Mouse (Mus musculus) embryo, embryonic 10.5 days (tissue): ENCODE results near the gene Ptpn18.
A peak's percentile ranks its signal among the peaks of the same experiment; 100 is the strongest.
"Not testable (repeated sequence)": the region's sequence is repeated elsewhere in the genome, so short reads cannot be mapped to it uniquely, and the experiment has no call there.

Experiments used
- DNase-seq: peaks from one replicate; pipeline ENCODE4 v3.0.0-alpha.2; 2015; ENCODE audit warnings: low spot score

Ptpn18 gene

DNA sequence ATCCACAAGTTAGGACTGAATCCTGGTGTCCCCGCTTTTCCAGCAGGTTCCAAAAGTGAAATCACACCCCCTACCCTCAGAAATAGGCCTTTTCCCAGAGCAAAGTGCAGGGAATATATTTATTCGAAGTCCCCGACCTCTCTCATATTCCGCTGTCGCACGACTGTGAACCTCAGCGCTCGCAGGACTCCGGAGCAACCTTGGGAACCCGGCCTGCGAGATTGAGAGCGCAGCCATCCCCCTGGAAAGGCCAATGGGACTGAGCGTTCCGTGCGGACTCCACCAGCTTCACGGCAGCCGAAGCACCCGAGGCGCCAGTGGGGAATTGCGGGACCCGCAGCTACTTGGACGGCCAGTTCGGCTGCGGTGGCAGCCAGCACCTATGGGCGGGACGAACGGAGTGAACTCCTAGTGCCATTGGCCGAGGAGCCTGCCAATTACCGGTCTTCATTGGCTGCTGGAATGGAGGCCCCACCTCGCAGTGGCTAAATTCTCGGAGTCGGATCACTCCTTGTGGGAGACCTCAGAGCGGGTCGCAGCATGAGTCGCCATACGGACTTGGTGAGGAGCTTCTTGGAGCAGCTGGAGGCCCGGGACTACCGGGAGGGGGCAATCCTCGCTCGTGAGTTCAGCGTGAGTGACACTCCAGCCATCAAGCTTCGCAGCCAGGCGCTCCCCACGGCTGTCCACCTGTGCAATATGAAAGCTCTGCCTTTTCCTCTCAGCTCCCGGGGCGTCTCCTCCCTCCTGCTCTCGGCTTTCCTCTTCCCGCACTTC lies at the start of gene Ptpn18:
TSS of gene Ptpn18 (plus strand) at position 479 of the 777 bp plus-strand sequence.
- DNase-seq, result peak; percentile 95

DNA sequence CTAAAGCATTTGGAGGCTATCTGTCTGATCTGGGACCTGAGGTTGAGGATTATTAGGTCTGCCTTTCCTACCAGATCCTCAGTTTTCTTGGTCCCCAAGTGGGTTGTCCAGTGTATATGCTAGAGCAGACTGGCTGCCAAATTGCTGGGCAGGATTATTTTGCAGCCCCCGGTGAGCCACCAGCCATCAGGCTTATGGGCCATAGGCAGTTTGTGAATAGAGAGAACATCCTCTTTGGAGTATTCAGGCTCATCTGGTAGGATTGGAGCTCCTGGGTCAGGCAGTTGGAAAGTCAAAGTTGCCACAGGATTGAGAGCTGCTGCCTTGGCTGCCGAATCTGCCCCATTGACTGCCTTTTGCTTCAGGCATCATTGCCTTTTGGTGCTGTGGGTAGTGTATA lies 31.1 kb upstream of the Ptpn18 start:
- DNase-seq, result no peak

DNA sequence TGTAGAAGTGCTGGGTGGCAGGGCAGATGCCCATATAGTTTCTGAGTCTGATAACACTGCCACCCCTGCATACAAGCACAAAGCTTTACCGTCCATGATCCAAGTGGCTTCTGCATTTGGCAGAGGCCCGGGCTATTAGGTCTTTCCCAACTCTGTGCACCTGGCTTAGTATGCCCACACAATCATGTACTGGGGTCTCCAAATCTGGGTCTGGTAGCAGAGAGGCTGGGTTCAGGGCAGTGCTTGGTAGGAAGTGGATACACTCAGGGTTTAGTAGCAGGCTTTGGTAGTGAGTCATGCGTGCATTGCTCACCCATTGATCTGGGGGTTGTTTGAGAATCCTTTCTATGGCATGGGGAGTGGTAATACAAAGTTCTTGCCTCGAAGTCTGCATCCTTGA lies 30.3 kb upstream of the Ptpn18 start:
- no peak for DNase-seq

DNA sequence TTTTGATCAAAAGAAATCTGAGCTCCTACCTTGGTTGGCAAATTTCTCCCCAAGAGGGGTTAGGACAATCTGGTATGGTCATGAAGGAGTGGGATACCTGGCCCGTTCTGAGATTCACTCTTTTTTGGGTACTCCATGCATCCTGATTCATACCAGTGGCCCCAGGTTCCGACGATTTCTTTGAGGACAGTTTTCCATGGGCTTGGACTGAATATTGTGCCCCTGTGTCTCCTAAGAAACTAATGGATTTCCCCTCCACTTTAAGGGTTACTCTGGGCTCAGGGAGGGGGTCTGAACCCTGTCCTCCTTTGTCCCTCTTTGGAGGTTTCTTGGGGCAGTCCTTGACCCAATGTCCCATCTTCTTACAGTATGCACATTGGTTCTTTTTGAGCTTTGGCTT lies 28.6 kb upstream of the Ptpn18 start:
- no peak for DNase-seq

DNA sequence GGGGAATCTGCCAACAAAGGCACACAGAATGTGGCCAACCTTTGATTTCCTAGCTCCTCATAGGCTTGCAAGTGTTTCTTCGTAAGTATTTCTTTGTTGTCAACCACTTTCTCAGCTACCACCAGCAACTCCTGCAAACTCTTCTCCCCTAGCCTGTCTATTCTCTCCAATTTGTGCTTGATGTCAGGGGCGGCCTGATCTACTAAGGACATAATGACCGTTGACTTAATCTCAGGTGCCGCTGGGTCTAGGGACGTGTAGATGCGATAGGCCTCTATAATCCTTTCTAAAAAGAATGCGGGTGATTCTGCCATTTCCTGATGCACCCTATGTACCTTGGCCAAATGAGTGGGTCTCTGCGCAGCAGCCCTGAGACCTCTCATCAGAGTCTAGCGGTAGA lies 28.1 kb upstream of the Ptpn18 start:
- no peak for DNase-seq

DNA sequence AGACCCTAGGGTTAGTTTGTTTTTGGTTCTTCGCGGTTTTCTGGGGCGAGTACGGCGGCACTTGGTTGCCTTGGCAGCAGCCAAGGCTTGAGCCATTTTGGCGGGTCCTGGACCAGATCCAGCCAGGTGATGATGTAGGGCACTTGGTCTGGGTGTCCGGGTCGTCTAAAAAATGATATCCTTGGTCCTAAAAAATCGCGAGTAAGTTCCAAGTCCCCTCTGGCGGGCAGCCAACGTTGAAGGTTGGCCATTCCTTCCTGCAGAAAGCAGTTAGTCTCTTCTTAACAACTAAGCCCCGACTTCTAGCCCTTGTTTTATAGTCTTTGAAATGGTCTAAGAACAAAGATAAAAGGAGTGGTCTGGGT lies 27.2 kb upstream of the Ptpn18 start:
- DNase-seq, result no peak

DNA sequence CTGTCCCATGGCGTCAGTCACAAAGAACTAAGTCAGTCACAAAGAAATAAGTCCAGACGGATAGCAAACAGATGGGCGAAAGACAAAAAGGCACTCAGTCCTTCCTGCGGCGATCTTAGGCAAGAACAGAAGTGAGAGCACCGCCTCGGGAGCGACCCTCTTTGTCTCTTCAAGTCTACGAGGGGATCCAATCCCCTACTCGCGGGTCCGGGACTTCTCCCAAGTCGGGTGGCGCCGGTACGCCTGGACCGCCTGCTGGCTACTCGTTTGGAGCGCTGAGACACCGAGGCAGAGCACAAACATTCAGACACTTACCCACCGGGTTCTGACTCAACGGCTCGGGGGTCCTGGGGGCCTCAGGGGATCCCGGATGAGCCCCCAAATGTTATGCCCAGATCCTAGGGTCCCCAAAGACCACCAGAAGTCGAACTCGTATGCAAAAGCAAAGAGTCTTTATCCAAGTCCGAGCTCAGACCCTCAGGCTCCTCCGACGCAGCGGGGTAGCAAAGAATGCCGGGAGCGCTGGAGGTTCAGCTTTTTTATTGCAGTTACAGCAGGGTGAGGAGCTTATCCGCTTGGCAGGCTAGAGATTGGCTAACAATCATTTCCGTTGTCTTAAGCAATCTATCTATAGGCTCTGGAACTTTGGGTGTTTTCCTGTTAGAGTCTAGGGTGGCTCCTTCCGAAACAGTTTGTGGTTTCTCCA lies 26.6 kb upstream of the Ptpn18 start:
- DNase-seq, result peak; percentile 74

DNA sequence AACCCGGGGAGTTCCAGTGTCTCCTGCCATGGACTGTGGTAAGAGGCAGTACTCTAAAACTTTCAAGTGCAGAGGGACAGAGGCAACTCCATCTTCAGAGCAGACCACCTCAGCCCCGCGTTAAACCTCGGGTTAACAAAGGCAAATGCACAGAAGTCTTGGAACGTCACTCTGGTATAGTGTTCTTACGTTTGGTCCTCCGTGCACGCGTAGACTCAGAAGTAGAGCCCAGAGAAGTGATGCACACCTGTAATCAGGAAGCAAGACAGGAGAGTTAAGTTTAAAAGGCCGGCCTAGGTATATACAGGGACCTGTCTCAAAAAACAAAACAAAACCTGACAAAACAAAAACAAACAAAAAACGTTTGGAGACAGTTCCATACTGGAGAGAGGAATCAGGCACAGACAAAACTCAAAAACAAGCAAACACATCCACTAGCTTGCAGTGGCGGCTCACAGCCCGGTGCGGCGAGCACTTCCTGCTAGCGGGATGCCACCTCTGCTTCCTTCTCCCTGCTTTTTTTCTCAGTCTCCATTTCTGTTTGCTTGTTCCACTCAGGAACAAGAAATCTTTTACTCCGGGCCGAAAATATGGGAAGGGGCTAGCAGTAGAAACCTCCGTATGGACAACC lies 25.6 kb upstream of the Ptpn18 start:
- peak; percentile 63 for DNase-seq

DNA sequence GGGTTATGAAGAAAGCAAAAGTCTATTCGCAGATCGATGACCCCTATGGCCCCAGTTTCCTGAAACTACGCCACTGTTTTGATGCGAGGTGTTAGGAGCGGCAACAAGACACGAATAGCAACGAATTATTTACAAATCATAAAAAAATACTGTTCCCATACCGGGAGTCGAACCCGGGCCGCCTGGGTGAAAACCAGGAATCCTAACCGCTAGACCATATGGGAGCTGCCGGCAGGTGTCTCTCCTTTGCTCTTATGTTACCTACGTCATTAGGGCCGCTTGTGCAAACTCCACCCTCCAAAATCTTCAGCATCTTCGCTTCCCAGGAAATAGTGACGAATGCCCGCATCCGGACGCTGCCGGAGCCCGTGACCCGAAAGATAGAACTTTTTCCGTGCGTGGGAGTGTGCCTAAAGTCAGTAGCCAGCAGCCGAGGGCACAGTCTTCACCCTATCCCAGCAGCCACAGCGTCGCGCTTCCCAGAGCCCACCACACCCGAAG lies 24.9 kb upstream of the Ptpn18 start:
- DNase-seq, result peak; percentile 96

DNA sequence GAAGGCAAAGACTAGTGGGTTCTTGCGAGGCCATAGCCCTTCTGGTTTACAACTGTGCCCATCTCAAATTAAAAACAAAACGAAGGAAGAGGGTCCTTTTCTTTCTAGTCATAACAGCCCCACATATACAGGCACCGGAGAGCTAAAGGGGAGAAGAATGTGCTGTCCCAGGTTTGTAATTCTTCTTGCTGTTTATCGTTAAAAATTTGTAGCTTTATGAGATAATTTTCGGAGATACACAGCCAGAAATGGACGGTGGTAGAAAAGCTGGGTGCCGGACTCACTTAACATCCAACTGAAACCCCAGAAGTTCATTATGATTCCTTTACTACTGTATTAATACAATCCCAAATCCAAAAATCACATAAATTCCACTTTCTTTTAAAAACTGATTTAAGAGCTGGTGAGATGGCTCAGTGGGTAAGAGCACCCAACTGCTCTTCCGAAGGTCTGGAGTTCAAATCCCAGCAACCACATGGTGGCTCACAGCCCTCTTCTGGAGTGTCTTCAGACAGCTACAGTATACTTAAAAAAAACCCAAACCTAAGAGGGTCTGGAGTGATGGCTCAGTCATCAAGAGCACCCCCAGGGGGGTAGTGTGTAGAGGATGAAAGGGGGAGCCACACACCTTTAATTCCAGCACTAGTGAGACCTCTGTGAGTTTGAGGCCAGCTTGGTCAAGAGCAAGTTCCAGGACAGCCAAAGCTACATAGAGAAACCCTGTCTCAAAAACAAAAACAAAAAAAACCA lies 24.0 kb upstream of the Ptpn18 start:
- DNase-seq, result peak; percentile 22

DNA sequence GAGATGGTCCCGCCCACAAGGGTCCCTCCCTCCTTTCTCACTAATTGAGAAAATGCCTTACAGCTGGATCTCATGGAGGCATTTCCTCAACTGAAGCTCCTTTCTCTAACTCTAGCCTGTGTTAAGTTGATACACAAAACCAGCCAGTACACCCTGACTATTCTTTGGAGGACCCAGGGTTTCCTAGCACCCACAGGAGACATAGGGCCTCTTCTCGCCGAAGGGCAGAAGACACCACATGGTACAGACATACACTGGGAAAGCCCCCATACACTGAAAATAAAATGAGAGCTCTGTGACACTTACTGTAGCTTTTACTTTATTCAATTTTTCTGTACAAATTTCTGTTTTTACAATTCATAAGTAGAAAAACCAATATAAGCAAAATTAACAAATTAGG lies 23.2 kb upstream of the Ptpn18 start:
- DNase-seq, result no peak

DNA sequence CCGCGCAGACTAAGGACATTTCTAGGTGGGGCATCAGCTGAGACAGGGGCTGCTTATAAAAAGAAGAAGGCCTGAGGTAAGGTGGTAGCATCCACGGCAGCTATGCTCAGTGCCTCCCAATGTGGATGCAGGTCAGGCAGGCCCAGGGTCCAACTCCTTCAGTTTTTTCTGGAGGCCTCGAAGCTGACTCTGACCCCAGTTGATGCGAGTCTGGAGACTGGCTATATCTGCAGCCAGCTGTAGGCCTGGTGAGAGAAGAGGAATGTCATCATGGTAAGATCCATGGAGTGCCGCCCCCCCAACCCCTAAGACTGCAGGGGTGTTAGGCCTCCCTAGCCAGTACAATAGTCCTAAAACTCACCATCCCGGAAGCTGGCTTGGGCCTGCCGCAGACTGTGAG lies 22.2 kb upstream of the Ptpn18 start:
- DNase-seq, result not testable (repeated sequence)

DNA sequence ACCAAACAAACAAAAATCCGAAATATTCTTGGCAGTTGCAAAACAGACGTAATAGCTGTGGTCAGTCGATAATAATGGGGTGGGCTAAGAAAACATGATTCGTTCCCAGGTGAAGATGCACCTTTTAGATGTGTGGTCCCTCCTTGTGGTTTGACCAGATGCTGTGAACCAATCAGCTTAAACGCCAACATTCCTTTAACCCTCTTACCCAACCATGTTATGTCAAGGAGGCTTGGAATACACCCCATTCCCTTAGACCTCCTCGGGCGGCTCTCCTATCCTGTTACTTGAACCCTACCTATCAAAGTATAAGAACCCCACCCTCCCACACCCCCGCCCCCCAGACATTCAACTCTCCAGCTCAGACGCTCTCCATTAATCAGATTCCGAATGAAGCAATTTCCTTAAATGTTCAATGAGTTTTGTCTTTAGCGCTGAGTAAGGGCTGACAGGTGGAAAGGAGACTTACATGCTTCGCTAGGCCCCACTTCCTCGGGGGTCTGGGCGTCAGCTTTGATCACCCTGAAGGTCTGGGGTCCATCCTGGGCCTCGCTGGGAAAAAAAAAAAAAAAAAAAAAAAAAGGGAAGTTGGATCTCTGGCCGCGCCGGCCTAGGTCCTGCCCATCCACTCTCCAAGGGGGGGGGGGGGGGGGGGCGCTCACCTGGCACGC lies 21.0 kb upstream of the Ptpn18 start:
- DNase-seq, result no peak

DNA sequence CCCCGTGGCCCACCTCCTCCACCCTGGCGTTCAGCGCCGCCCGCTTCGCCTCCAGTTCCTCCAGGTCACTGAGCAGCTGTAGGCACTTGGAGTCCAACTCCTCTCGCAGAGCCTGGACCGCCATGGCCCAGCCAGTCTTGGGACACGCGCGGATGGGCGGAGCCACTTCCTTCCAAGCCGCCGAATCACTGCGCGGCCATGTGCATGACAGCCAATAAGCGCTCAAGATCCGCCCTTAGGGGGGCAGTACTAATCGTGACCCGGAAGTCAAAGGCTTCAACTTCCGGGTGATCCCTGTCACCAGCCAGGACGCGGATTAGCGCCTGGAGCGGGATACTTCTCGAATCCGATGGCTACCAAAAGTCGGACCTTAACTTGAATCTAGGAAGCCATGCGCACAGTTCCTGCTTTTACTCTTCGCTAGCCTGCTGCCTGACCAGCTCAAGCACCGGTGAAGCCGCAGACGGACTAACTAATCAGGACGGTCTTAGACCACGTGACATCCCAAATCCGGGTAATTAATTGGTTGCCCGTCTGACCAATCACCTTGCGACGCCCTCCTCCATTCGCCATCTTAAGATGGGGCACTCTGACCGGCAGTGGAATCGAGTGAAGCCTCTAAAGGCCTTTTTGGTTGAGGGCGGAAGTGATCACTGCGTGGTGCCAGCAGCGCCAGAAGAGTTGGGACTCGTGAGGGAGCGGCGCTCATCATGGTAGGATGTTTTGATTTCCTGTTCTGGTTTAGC lies 20.2 kb upstream of the Ptpn18 start, which contains the start of the genes Ccdc115 and Imp4:
TSS of gene Ccdc115 (minus strand) at position 458 of the 746 bp plus-strand sequence.
TSS of gene Imp4 (plus strand) at position 637 of the 746 bp plus-strand sequence.
- DNase-seq, result peak; percentile 99

DNA sequence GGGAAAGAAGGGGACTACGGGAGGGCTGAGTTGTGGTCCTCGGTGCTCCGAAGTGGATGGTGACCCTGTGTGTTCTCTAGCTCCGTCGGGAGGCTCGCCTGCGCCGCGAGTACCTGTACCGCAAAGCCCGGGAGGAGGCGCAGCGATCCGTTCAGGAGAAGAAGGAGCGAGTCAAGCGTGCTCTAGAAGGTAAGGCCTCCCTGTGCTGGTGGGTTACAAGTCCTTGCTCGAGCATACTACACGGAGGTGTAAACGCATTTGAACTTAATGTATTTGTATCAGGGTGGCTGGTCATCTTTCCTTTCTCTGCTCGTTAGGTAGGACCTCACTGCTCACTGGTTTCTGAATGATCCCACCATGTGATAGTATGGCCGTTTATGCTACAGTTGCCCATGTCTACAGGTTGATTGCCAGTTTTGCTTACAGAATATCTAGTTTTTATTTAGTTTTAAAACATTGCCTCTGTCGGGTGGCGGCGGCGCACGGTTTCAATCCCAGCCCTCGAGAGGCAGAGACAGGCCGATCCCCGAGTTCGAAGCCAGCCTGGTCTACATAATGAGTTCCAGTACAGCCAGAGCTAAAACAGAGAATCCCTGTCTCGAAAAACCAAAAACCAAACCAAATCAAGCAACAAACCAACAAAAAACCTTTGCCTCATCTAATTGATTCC lies 19.5 kb upstream of the Ptpn18 start:
- no peak for DNase-seq

DNA sequence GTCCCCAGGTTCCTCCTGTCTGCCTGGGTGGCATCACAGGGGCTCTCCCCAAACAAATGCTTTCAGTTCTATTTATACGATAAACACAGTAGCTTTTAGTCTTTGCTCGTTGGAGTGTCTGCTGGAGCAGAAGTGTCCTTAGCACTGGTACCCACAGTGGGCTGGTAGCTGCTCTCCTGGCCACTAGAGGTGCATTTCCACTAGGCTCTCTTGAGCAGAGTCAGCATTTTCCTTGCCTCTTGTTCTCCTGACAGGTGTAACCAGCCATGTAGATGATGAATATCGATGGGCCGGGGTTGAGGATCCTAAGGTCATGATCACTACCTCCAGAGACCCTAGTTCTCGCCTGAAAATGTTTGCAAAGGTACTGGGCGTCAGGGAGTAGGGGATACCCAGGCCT lies 16.4 kb upstream of the Ptpn18 start:
- DNase-seq, result no peak

DNA sequence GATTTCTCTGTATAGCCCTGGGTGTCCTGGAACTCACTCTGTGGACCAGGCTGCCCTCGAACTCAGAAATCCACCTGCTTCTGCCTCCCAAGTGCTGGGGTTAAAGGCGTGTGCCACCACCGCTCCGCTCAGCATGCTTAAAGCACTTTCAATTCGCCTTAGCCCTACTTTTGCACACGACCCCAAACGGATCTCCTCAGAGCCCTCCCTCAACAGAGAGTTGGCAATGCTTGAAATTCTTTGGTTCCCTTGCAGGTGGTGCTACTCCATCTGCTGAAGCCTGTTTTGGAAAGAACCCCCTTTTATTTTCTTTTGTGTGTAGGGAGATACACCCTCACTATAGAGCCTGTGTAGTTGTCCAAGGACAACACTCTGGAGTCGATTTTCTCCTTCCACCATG lies 1.1 kb upstream of the Ptpn18 start:
- DNase-seq, result peak; percentile 22

DNA sequence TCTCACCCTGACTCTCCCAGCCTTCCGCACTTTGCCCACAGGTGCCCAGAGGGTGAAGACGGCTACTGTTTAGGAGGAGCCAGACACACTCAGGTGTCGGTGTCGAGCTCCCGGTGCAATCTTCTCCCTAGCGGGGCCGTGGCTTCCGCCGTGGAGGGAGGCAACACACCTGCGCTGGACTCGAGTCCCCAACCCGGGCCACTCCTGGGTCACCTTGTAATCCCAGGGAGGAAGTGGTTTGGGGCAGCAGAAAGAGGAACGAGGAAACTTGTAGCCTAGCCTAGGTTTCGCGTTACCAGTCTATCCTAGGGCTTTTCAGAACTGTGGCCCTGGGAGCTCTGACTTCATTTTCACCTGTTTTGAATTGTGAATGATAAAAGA lies 489 bp downstream of the Ptpn18 start:
- DNase-seq, result no peak

DNA sequence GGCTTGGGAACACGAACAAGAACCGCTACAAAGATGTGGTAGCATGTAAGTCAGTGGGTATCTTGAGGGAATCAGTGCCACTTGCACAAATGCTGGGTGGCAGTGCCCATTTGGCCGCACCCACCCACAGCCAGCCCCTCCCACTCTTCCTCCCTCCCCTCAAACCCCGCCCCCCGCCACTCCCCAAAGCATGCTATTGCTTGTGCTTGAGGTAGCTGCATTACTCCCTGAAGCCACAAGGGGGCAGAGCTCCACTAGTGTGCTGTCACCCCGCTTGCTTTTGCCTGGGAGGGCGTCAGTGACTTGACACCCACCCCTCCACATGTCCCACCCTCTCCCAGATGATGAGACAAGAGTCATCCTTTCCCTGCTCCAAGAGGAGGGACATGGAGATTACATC lies 3.2 kb downstream of the Ptpn18 start:
- peak; percentile 76 for DNase-seq

DNA sequence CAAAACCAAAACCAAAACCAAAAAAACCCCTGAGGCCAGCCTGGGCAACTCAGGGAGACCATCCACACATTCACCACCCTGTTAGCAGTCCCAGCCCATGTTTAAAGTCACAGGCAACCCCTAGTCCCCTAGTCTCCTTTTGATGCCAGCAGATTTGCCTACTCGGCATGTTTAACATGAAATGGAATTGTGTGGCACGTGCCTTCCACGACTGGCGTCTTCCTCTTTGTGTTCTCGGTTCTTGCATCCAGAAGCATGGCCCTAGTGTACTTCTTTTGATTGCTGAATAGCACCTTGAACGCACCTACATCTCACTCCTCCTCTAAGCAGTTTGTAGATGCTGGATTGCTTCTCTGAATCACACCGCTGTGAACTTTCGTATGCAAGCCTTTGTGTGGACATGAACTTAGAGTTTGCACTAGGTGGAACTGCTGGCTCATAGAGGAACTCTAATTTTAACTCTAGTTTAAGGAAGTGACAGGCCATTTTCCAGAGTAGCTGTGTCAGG lies 4.8 kb downstream of the Ptpn18 start:
- DNase-seq, result no peak
